Mouse (Mus musculus): Measurements from ENCODE around the gene Gm5617. TPM values are rescaled to one million over a fixed set of nuclear protein-coding genes. Genes with fewer than 3 reads are reported as not detected.
"Not testable (repeated sequence)": the region's sequence is repeated elsewhere in the genome, so short reads cannot be mapped to it uniquely, and the experiment has no call there.

The Gm5617 gene
- total and polyA plus RNA-seq, 3 experiments, result 34.4 to 62.1 (median 39.1) TPM

DNA sequence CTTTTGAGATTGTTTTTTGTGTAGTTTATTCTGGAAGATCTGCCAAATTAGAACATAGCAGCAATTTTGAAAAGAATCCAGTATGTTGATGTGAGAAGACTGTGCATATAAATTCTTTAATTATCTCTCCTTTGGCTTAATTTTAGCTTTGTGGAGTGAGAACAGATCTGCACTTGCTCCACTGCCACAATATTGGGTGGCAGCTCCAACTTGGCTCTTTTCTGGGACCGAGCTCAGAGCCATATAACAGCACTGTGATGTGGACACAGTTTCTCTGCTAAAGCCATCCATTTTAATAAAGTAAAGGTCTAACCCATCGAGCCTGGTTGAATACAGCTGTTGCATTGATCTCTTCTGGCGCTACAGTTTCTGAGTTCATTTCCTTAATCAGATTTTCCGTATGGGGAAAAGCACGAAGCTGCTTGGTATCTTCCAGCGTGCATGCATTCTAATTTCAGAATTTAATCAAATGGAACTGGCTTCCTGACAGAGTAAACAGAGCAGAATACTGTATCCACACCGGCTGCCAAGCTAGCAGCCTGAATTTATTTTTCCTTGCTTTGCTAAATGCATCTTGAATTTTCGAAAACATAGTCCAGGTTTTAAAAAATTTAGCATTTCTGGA is 9.6 kb downstream of the Gm5617 start:
- Histone ChIP-seq H3K36me3 (ENCODE audit: control insufficient read depth, insufficient read depth, low read length) (no peaks in the 10 kb centered on the region), H3K27me3 (ENCODE audit: control insufficient read depth, insufficient read depth, low read length) (no peaks in the 10 kb centered on the region), H3K4me1 (ENCODE audit: control insufficient read depth, insufficient read depth, low read length) (no peaks in the 10 kb centered on the region), H3K9ac (ENCODE audit: low read depth, low read length) (no peak overlapping the region), H3K27ac (no peak overlapping the region), H3K4me3 (no peak overlapping the region), H3K79me2 (replicated peaks; ENCODE audit: control insufficient read depth, insufficient read depth, low read length) (no peaks in the 10 kb centered on the region)
- 29% methylated on average over 8 of the region's 8 CpGs for WGBS
- intact Hi-C loops (cut with DNase I), result no loop called here
- TF ChIP-seq CTCF (IDR thresholded peaks at IDR 0.05) (no peak), EP300 (IDR thresholded peaks at IDR 0.05; ENCODE audit: insufficient read depth, low read depth, low read length) (no peak), POLR2A (IDR thresholded peaks at IDR 0.05; ENCODE audit: insufficient read depth, low read depth, low read length) (no peak)
- DNase-seq, result no peak

DNA sequence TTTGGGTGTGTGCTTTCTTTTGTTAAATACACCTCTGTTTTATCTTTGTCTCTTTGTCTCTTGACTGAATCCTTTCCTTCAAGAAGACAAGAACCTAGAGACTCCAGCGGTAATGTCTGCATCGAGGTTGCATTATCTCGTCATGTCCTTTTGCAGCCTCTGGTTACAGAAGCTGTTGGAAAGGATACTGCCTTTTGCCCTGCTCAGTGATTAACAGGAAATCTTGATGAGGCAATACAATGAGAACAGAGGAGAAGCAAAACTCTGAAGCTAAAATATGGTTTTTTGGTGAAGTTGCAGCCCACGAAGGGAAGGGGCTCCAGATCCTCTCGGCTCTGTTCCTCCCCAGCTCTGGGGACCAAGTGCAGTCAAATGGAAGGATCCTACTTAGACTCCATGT is 14.9 kb downstream of the Gm5617 start:
- no peak overlapping the region for H3K9ac ChIP-seq (ENCODE audit: low read depth, low read length)
- intact Hi-C loops (cut with DNase I), result no loop called here
- no peaks in the 10 kb centered on the region for H3K4me1 ChIP-seq (ENCODE audit: control insufficient read depth, insufficient read depth, low read length)
- WGBS, result 73% methylated on average over 5 of the region's 5 CpGs
- TF ChIP-seq EP300 (IDR thresholded peaks at IDR 0.05; ENCODE audit: insufficient read depth, low read depth, low read length) (no peak), CTCF (IDR thresholded peaks at IDR 0.05) (no peak), POLR2A (IDR thresholded peaks at IDR 0.05; ENCODE audit: insufficient read depth, low read depth, low read length) (no peak)
- H3K4me3 ChIP-seq, result no peak overlapping the region
- no peaks in the 10 kb centered on the region for H3K36me3 ChIP-seq (ENCODE audit: control insufficient read depth, insufficient read depth, low read length)
- no peak for DNase-seq
- no peak overlapping the region for H3K27ac ChIP-seq
- no peaks in the 10 kb centered on the region for H3K27me3 ChIP-seq (ENCODE audit: control insufficient read depth, insufficient read depth, low read length)
- no peaks in the 10 kb centered on the region for H3K79me2 ChIP-seq (replicated peaks; ENCODE audit: control insufficient read depth, insufficient read depth, low read length)

DNA sequence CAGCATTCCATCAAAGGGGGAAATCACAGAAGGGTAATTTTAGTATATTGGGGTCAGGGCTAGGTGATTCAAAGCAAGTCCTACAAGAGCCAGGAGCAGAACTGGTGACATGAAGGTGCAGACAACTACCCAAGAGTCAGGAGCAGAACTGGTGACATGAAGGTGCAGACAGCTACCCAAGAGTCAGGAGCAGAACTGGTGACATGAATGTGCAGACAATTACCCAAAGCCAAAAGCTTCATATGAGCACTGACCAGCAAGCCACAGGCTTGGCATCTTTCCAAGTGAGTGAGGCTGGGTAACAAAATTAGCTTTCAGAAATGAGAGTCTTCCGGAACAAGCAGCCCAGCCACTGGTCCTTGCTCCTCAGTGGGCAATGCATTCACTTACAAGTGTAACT is 20.1 kb downstream of the Gm5617 start:
- Histone ChIP-seq H3K27ac (no peak overlapping the region), H3K79me2 (replicated peaks; ENCODE audit: control insufficient read depth, insufficient read depth, low read length) (no peaks in the 10 kb centered on the region), H3K27me3 (ENCODE audit: control insufficient read depth, insufficient read depth, low read length) (no peaks in the 10 kb centered on the region), H3K9ac (ENCODE audit: low read depth, low read length) (no peak overlapping the region), H3K4me3 (no peak overlapping the region), H3K36me3 (ENCODE audit: control insufficient read depth, insufficient read depth, low read length) (no peaks in the 10 kb centered on the region), H3K4me1 (ENCODE audit: control insufficient read depth, insufficient read depth, low read length) (no peaks in the 10 kb centered on the region)
- 23% methylated on average over 1 of the region's 1 CpGs for WGBS
- TF ChIP-seq POLR2A (IDR thresholded peaks at IDR 0.05; ENCODE audit: insufficient read depth, low read depth, low read length), result no peak
- no peak for TF ChIP-seq EP300 (IDR thresholded peaks at IDR 0.05; ENCODE audit: insufficient read depth, low read depth, low read length)
- TF ChIP-seq CTCF (IDR thresholded peaks at IDR 0.05), result no peak
- intact Hi-C loops (cut with DNase I), result no loop called here
- peak in 1 of 2 experiments; percentile 19 for DNase-seq

DNA sequence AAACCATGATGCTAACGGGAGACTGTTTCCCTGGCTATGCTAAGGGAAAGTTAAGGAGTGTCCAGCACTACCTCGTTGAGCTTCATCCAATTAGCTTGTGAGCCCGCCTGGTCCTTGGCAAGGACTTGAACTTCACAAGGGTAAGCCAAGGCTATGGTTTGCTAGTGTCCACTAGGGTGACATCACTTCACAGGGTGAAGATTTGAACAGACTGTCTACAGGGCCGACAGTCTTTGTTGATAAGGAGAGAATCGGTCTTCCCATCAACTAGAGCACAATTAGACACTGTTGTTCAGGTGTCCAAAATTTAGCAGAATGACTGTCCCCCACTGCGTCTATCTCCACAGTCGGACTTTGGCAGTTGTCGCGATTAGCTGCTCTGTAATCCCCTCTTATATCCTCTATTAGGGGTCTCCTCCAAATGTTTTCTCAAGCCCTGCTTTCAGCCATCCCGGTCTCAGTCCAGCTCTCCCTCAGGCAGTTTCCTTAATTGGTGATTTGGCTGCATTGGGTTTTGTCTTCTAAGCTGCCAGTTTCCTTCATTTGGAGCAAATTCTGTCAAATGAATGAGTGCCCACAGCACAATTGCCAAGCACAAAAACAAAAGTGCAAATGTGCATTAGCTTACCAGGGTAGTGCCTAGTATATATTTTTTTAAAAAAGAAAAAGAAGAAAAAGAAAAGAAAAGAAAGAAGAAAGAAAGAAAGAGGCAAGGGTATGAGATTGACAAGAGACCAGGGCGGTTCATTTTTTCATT is 21.6 kb downstream of the Gm5617 start:
- intact Hi-C loops (cut with DNase I), result no loop called here
- H3K9ac ChIP-seq (ENCODE audit: low read depth, low read length), result no peak overlapping the region
- TF ChIP-seq EP300 (IDR thresholded peaks at IDR 0.05; ENCODE audit: insufficient read depth, low read depth, low read length) (no peak), CTCF (IDR thresholded peaks at IDR 0.05) (no peak), POLR2A (IDR thresholded peaks at IDR 0.05; ENCODE audit: insufficient read depth, low read depth, low read length) (no peak)
- no peaks in the 10 kb centered on the region for H3K27me3 ChIP-seq (ENCODE audit: control insufficient read depth, insufficient read depth, low read length)
- H3K79me2 ChIP-seq (replicated peaks; ENCODE audit: control insufficient read depth, insufficient read depth, low read length), result no peaks in the 10 kb centered on the region
- WGBS, result 87% methylated on average over 11 of the region's 11 CpGs
- no peaks in the 10 kb centered on the region for H3K4me1 ChIP-seq (ENCODE audit: control insufficient read depth, insufficient read depth, low read length)
- H3K36me3 ChIP-seq (ENCODE audit: control insufficient read depth, insufficient read depth, low read length), result no peaks in the 10 kb centered on the region
- no peak for DNase-seq
- no peak overlapping the region for H3K4me3 ChIP-seq
- H3K27ac ChIP-seq, result no peak overlapping the region

DNA sequence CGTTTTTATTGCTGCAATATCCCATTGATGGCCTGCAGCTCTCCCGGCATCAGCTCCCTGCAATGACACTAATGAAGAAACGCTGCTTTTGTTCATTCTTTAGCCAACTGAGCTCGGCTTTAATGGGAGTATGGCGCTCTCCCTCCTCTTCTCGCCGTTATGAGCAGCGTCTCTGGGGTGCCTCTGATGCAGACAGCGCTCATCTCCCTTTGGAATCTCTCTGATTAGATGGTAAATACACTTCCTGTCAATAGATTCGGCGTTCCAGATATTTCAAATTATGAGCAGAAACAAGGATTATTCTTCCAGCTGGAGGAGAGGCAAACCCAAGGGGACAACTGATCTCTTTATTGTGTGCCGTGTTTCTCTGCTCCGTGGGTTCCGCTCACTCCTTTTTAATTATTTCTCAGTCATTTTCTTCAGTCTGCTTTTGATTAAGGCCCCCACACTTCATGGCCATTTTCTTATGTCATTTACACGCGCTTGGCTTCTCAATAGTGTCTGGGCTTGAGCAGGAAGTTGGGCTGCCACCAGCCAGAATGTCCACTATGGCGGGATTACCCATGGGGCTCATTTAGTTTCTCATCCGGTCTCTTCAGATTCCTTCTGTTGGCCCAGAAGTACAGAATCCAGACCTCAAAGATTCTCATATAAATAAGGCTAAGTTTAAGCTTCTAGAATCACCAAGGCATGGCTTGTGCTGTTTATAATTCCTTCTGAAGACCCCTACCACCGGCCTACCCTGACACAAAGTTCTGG is 22.3 kb downstream of the Gm5617 start:
- Histone ChIP-seq H3K79me2 (replicated peaks; ENCODE audit: control insufficient read depth, insufficient read depth, low read length) (no peaks in the 10 kb centered on the region), H3K9ac (ENCODE audit: low read depth, low read length) (no peak overlapping the region), H3K27me3 (ENCODE audit: control insufficient read depth, insufficient read depth, low read length) (no peaks in the 10 kb centered on the region), H3K36me3 (ENCODE audit: control insufficient read depth, insufficient read depth, low read length) (no peaks in the 10 kb centered on the region), H3K4me1 (ENCODE audit: control insufficient read depth, insufficient read depth, low read length) (no peaks in the 10 kb centered on the region), H3K4me3 (no peak overlapping the region), H3K27ac (no peak overlapping the region)
- intact Hi-C loops (cut with DNase I), result no loop called here
- no peak for TF ChIP-seq POLR2A (IDR thresholded peaks at IDR 0.05; ENCODE audit: insufficient read depth, low read depth, low read length)
- no peak for TF ChIP-seq EP300 (IDR thresholded peaks at IDR 0.05; ENCODE audit: insufficient read depth, low read depth, low read length)
- no peak for TF ChIP-seq CTCF (IDR thresholded peaks at IDR 0.05)
- 74% methylated on average over 19 of the region's 19 CpGs for WGBS
- DNase-seq, result no peak

DNA sequence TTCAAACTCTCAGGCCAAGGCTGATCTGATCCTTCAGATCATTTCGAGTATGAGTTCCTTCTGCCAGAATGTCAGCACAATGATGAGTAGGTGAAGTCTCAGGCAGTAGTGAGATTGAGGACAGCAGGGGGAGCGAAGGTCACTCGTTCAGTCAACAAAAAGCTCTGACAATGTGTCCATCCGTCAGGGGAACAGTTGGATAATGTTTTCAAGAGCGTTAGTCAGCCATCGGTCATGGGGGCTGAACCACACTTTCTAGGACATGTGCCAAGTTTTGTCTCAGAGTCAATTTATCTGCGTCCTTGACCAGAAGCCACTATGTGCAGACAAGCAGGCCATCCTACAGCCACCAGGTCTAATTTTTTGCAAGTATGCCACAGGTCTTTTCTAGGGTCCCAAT is 25.2 kb downstream of the Gm5617 start:
- DNase-seq; H3K79me2 ChIP-seq (replicated peaks; ENCODE audit: control insufficient read depth, insufficient read depth, low read length); H3K4me3 ChIP-seq; H3K36me3 ChIP-seq (ENCODE audit: control insufficient read depth, insufficient read depth, low read length); H3K4me1 ChIP-seq (ENCODE audit: control insufficient read depth, insufficient read depth, low read length); H3K27me3 ChIP-seq (ENCODE audit: control insufficient read depth, insufficient read depth, low read length); H3K27ac ChIP-seq; H3K9ac ChIP-seq (ENCODE audit: low read depth, low read length); intact Hi-C loops (cut with DNase I): not testable (repeated sequence)
- WGBS, result 7% methylated on average over 5 of the region's 7 CpGs
